Mouse (Mus musculus) ES-E14 (cell line): ENCODE data around the gene Rpl36a-ps1. TPM values are rescaled to one million over a fixed set of nuclear protein-coding genes. Genes with fewer than 3 reads are reported as not detected.

ENCODE experiments used
- DNase-seq: peaks from one replicate; pipeline ENCODE4 v3.0.0-alpha.2; 2013; ENCODE audit warnings: low read depth, low spot score
- H3K27ac ChIP-seq: 2 replicates; pipeline ENCODE4 v1.5.1; 2012; ENCODE audit warnings: low read depth, mild to moderate bottlenecking, low read length, moderate library complexity, mixed read lengths; ENCODE audit not compliant: poor library complexity, insufficient read depth, severe bottlenecking
- H3K36me3 ChIP-seq: 2 replicates; pipeline ENCODE4 v1.6.1; 2012; ENCODE audit warnings: mild to moderate bottlenecking, low read length, moderate library complexity, mixed read lengths; ENCODE audit not compliant: control insufficient read depth, poor library complexity, insufficient read depth, severe bottlenecking
- H3K4me1 ChIP-seq, 2 experiments: fragments of 150-350 bp in 1 of 2; sonication (generic) in 1 of 2; 2 replicates each; pipeline ENCODE4 v1.6.1; 2012; ENCODE audit warnings: low read length in 2 of 2, mild to moderate bottlenecking in 1 of 2, mixed read lengths in 1 of 2; ENCODE audit not compliant: control insufficient read depth in 2 of 2, insufficient read depth in 2 of 2, poor library complexity in 1 of 2
- H3K4me3 ChIP-seq, 2 experiments: fragments of 150-350 bp in 1 of 2; sonication (generic) in 1 of 2; 2 replicates each; pipeline ENCODE4 v1.5.1; 2012; ENCODE audit warnings: low read length in 2 of 2, low read depth in 1 of 2, mild to moderate bottlenecking in 1 of 2, mixed read lengths in 1 of 2; ENCODE audit not compliant: insufficient read depth in 1 of 2, poor library complexity in 1 of 2, severe bottlenecking in 1 of 2
- H3K9ac ChIP-seq: 2 replicates; pipeline ENCODE4 v1.6.1; 2012; ENCODE audit warnings: low read depth, mild to moderate bottlenecking, low read length, mixed read lengths; ENCODE audit not compliant: poor library complexity, insufficient read depth, severe bottlenecking
- H3K9me3 ChIP-seq: fragments of 150-350 bp; sonication (generic); 2 replicates; pipeline ENCODE4 v1.6.1; 2012; ENCODE audit warnings: low read depth, mild to moderate bottlenecking, low read length; ENCODE audit not compliant: control insufficient read depth, insufficient read depth
- CHD2 ChIP-seq: IDR thresholded peaks from 2 replicates; pipeline ENCODE4 v1.6.1; 2014; ENCODE audit warnings: mild to moderate bottlenecking, low read depth, low read length, inconsistent platforms
- HCFC1 ChIP-seq: IDR thresholded peaks from 2 replicates; pipeline ENCODE4 v1.6.1; 2012; ENCODE audit warnings: low read length, inconsistent platforms, borderline replicate concordance; ENCODE audit not compliant: insufficient read depth
- MAFK ChIP-seq: IDR thresholded peaks from 2 replicates; pipeline ENCODE4 v1.6.1; 2014; ENCODE audit warnings: mild to moderate bottlenecking, low read depth, low read length, inconsistent platforms; ENCODE audit not compliant: insufficient read depth
- ZC3H11A ChIP-seq: IDR thresholded peaks from 2 replicates; pipeline ENCODE4 v1.6.1; 2012; ENCODE audit warnings: low read depth, mild to moderate bottlenecking, inconsistent platforms, low read length, borderline replicate concordance
- ZNF384 ChIP-seq: IDR thresholded peaks from 2 replicates; pipeline ENCODE4 v1.6.1; 2012; ENCODE audit warnings: low read depth, low read length, inconsistent platforms
- in situ Hi-C, 2 experiments: fragments of 600-800 bp; cut with MboI; formaldehyde crosslinking; loops; one replicate each; pipeline ENCODE4 v1.15.1; 2025; ENCODE audit warnings: low sequenced_read_pairs in 2 of 2, inconsistent platforms in 1 of 2; ENCODE audit not compliant: unreplicated experiment in 2 of 2
- total RNA-seq: library from RNA; depleted of rRNA; stranded (reverse); fragments of 300-350 nt; gene quantifications from 2 replicates; pipeline ENCODE4 v1.2.3, GENCODE M21; 2012

Gene Rpl36a-ps1
- total RNA-seq, 1 experiment, result 51.0 TPM

- Histone ChIP-seq H3K9me3 (no peaks in the 10 kb centered on the region), H3K4me3 (no peak overlapping the region), H3K36me3 (no peaks in the 10 kb centered on the region), H3K27ac (no peak overlapping the region), H3K4me1 (0 out of 4 replicates have a peak, but pooled peaks cover 0 to 1% of the 10 kb centered on the region in 2 experiments), H3K9ac (no peak overlapping the region)
- DNase-seq, result no peak
- in situ Hi-C loops, result no loop called here
- TF ChIP-seq CHD2 (no peak), MAFK (no peak), ZC3H11A (no peak), ZNF384 (no peak), HCFC1 (no peak)
Observed at GRCm38 (mm10) chr14:99010224-99010919, 16.3 kb upstream of the Rpl36a-ps1 start.

- in situ Hi-C loops, result no loop called here
- no peak overlapping the region for H3K27ac ChIP-seq
- H3K36me3 ChIP-seq, result no peaks in the 10 kb centered on the region
- no peaks in the 10 kb centered on the region for H3K9me3 ChIP-seq
- DNase-seq, result peak; percentile 25
- TF ChIP-seq ZNF384 (no peak), MAFK (no peak), ZC3H11A (no peak), CHD2 (no peak), HCFC1 (no peak)
- H3K4me3 ChIP-seq, result no peak overlapping the region
- no peak overlapping the region; the same call in 1 of the 2 replicates for H3K9ac ChIP-seq
- peaks cover 0 to 3% of the 10 kb centered on the region in 2 experiments; a peak in 1 of 4 replicates for H3K4me1 ChIP-seq
Observed at GRCm38 (mm10) chr14:98992482-98992881, 1.6 kb downstream of the Rpl36a-ps1 start.

- no peak for DNase-seq
- TF ChIP-seq ZC3H11A (no peak), CHD2 (no peak), MAFK (no peak), ZNF384 (no peak), HCFC1 (no peak)
- H3K4me1 ChIP-seq, result peaks cover 0 to 3% of the 10 kb centered on the region in 2 experiments; a peak in 1 of 4 replicates
- no peaks in the 10 kb centered on the region for H3K36me3 ChIP-seq
- in situ Hi-C loops, result no loop called here
- no peaks in the 10 kb centered on the region for H3K9me3 ChIP-seq
- no peak overlapping the region for H3K4me3 ChIP-seq
- no peak overlapping the region for H3K27ac ChIP-seq
- no peak overlapping the region for H3K9ac ChIP-seq
Observed at GRCm38 (mm10) chr14:98990636-98991035, 3.5 kb downstream of the Rpl36a-ps1 start.

- in situ Hi-C loops, result no loop called here
- Histone ChIP-seq H3K36me3 (no peaks in the 10 kb centered on the region), H3K4me1 (peaks cover 0 to 3% of the 10 kb centered on the region in 2 experiments; a peak in 1 of 4 replicates), H3K4me3 (no peak overlapping the region), H3K27ac (no peak overlapping the region), H3K9ac (no peak overlapping the region), H3K9me3 (no peaks in the 10 kb centered on the region)
- no peak for DNase-seq
- TF ChIP-seq HCFC1 (no peak), ZC3H11A (no peak), ZNF384 (no peak), MAFK (no peak), CHD2 (no peak)
Observed at GRCm38 (mm10) chr14:98989818-98990217, 4.3 kb downstream of the Rpl36a-ps1 start.
